Mouse (Mus musculus): ENCODE measurements around the gene Gm10142.

DNA sequence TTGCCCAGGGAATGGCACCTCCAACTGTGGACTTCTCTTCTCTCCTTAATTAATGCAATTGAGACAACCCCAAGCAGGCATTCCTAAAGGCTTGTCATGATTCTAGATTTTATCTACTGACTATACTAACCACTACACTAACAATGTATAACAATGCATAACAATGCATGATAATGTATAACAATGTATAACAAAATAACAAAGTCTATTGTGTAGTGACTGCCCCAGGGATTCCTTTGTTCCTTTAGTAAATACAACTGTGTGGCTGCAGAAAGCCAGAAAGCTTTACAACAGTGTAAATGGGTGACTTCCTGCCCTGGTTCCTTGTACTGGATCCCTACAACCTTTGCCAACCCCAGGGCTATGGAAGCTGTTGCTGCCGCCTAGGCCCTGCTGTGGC, 20.3 kb downstream of the Gm10142 start:
- TF ChIP-seq CTCF (IDR thresholded peaks at IDR 0.05; ENCODE audit: low read depth, low read length) (no peak), EP300 (IDR thresholded peaks at IDR 0.05; ENCODE audit: insufficient read depth, low read depth, low read length) (no peak), POLR2A (IDR thresholded peaks at IDR 0.05; ENCODE audit: insufficient read depth, low read length) (no peak)

Data from ES-Bruce4 (cell line).